Mouse (Mus musculus) erythroblast, embryonic 14.5 days (primary cell): Measurements from ENCODE around the gene Hcfc2. TPM values are rescaled to one million over a fixed set of nuclear protein-coding genes. Genes with fewer than 3 reads are reported as not detected.

ENCODE experiments used
- H3K27me3 ChIP-seq: 2 replicates; pipeline ENCODE4 v1.6.1; 2012; ENCODE audit warnings: inconsistent platforms; ENCODE audit not compliant: control insufficient read depth
- H3K36me3 ChIP-seq: 2 replicates; pipeline ENCODE4 v1.6.1; 2012; ENCODE audit warnings: mild to moderate bottlenecking, inconsistent platforms; ENCODE audit not compliant: control insufficient read depth
- H3K4me1 ChIP-seq: 2 replicates; pipeline ENCODE4 v1.6.1; 2012; ENCODE audit warnings: inconsistent platforms; ENCODE audit not compliant: control insufficient read depth
- H3K4me3 ChIP-seq: replicated peaks from 2 replicates; pipeline ENCODE3; 2012; ENCODE audit warnings: moderate library complexity, mild to moderate bottlenecking, inconsistent platforms
- H3K9me3 ChIP-seq: 2 replicates; pipeline ENCODE4 v1.6.1; 2012; ENCODE audit warnings: low read length, inconsistent platforms, mixed read lengths; ENCODE audit not compliant: control insufficient read depth
- GATA1 ChIP-seq: IDR thresholded peaks from 2 replicates; pipeline ENCODE4 v1.6.1; 2012; ENCODE audit warnings: low read length, inconsistent platforms, mixed read lengths
- TAL1 ChIP-seq: IDR thresholded peaks from 3 replicates; pipeline ENCODE4 v1.6.1; 2012; ENCODE audit warnings: low read length, inconsistent platforms, mixed read lengths
- polyA plus RNA-seq: library from polyadenylated mRNA; stranded (reverse); fragments of >175 nt; gene quantifications from 2 replicates; pipeline ENCODE4 v1.2.3, GENCODE M21; 2012

Hcfc2 gene
- polyA plus RNA-seq, 1 experiment = 0.10 TPM

DNA sequence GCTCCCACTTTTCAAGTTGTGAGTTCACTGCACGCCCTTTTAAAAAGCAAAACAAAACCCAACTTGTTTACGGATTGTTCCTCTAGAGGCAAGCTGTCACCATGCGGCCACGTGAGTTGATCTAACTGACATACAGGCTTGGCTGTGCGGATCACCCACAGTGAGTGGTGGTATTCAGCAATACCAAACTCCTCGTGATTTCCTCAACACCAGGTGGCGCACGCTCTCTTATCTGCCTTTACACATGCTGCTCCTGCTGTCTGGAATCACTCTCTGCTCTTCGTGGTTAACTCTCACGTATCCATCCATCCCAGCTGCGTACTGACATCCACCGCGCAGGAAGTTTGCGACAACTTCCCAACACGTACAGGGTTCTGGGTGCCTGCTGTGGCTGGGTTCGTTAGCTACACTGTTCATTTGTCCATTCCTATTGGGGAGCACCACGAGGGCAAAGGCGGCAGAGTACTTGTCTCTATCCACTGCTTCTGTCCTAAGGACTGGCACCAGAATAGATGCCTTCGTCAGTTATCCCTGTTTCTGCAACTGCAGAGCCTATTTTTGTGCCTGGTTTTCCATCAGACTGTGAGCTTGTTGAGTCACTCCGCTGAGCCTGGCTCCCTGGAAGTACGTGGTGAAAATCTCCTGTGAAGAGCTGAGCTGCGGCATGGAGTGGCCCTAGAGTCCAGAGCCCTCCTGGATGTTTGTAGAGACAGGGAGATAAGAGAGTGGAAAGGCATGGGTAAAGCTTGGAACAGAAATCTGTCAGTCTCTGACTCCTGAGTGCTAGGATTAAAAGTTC lies 29.3 kb upstream of the Hcfc2 start:
- no peak overlapping the region for H3K4me3 ChIP-seq

GRCm38 (mm10) chr10:82670205-82670604 lies 25.8 kb upstream of the Hcfc2 start:
- Histone ChIP-seq H3K27me3 (0 out of 2 replicates have a peak, but pooled peaks cover 3% of the 10 kb centered on the region), H3K4me1 (peaks cover 3% of the 10 kb centered on the region), H3K4me3 (no peak overlapping the region), H3K9me3 (no peaks in the 10 kb centered on the region), H3K36me3 (no peaks in the 10 kb centered on the region)
- TF ChIP-seq GATA1 (no peak), TAL1 (no peak)

More for the DNA sequence above, 29.3 kb upstream of the Hcfc2 start:
- TF ChIP-seq GATA1 (no peak), TAL1 (no peak)
- Histone ChIP-seq H3K36me3 (no peaks in the 10 kb centered on the region), H3K27me3 (0 out of 2 replicates have a peak, but pooled peaks cover 3% of the 10 kb centered on the region), H3K4me1 (peaks cover 3% of the 10 kb centered on the region), H3K9me3 (no peaks in the 10 kb centered on the region)

- Histone ChIP-seq H3K9me3 (no peaks in the 10 kb centered on the region), H3K36me3 (no peaks in the 10 kb centered on the region), H3K4me1 (no peaks in the 10 kb centered on the region), H3K4me3 (no peak overlapping the region), H3K27me3 (peaks cover 3% of the 10 kb centered on the region; the same call in 1 of the 2 replicates)
- TF ChIP-seq TAL1 (no peak), GATA1 (no peak)
These were observed 19.0 kb upstream of the Hcfc2 start for GRCm38 (mm10) chr10:82676949-82677348.

DNA sequence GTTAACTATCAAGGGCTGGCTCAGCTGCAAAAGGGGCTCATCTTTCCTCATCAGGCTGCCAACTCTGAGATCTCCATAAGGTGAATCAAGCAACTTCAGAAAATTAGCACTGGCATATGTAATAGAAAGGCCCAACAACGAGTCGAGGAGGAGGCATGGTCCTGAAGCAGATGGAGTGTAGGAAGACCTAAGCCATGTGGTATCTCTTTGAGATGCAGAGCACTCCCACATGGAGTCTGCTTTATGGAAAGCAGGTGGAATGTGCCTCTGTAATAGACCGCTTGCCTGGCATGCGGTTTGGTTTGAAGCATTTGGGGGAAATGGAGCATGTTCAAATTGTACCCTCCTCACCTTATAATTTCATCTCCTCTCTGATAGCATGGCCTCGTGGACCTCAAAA lies 15.2 kb upstream of the Hcfc2 start:
- TF ChIP-seq GATA1 (no peak), TAL1 (no peak)
- H3K4me3 ChIP-seq = no peak overlapping the region

DNA sequence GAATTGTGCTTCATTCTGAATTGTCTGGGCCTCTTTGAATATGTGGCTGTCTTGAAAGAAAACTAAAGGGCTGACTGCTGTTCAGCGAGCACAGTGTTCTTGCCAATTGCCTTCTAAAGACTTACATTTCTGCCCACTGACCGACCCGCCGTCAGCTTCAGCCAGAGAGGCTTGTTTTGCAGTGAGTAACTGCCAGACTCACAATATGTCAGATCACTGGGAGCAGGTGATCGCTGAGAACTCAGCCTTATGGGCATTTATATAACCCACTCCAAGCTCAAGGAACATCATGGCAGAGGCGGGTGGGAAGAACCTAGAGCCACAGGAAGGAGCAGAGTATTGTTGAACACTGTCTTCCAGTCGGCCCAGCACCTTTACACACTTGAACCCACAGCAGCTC lies 14.3 kb upstream of the Hcfc2 start:
- Histone ChIP-seq H3K9me3 (peaks cover 3% of the 10 kb centered on the region; the same call in 1 of the 2 replicates), H3K4me1 (peaks cover 14% of the 10 kb centered on the region), H3K4me3 (no peak overlapping the region), H3K36me3 (no peaks in the 10 kb centered on the region), H3K27me3 (peaks cover 3% of the 10 kb centered on the region; the same call in 1 of the 2 replicates)
- TF ChIP-seq TAL1 (no peak), GATA1 (no peak)

More for the DNA sequence above, 15.2 kb upstream of the Hcfc2 start:
- H3K9me3 ChIP-seq = no peaks in the 10 kb centered on the region
- peaks cover 11% of the 10 kb centered on the region for H3K4me1 ChIP-seq
- H3K36me3 ChIP-seq = no peaks in the 10 kb centered on the region
- peaks cover 3% of the 10 kb centered on the region; the same call in 1 of the 2 replicates for H3K27me3 ChIP-seq

GRCm38 (mm10) chr10:82685440-82685839 lies 10.5 kb upstream of the Hcfc2 start:
- H3K27me3 ChIP-seq = peaks cover 10% of the 10 kb centered on the region
- peaks cover 14% of the 10 kb centered on the region for H3K4me1 ChIP-seq
- TF ChIP-seq GATA1 (no peak), TAL1 (no peak)
- H3K9me3 ChIP-seq = peaks cover 3% of the 10 kb centered on the region; the same call in 1 of the 2 replicates
- H3K4me3 ChIP-seq = no peak overlapping the region
- H3K36me3 ChIP-seq = no peaks in the 10 kb centered on the region

GRCm38 (mm10) chr10:82689681-82690211 lies 6.2 kb upstream of the Hcfc2 start:
- peaks cover 15% of the 10 kb centered on the region for H3K4me1 ChIP-seq
- H3K36me3 ChIP-seq = no peaks in the 10 kb centered on the region
- no peak overlapping the region for H3K4me3 ChIP-seq
- H3K9me3 ChIP-seq = peaks cover 3% of the 10 kb centered on the region; the same call in 1 of the 2 replicates
- TF ChIP-seq TAL1 = no peak
- no peak for TF ChIP-seq GATA1
- H3K27me3 ChIP-seq = peaks cover 25% of the 10 kb centered on the region

DNA sequence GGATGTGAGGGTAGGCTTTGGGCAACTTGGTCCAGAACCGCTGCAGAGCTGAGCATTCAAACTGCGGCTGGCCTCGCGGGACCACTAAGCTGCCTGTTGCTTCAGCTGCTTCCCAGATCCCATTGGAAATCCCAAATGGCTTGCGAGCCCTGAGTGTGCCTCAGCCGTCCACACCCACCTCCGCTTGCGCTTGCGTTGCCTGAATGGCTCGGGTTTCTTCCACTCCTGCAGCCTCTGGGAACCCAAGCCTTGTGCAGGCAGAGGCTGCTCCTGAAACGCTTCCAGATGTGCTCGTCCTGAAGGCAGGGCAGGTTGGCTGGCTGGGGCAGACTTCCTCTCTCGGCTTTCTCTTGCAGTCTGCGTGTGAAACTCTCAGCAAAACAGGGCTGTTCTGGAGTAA lies 5.5 kb upstream of the Hcfc2 start, which contains the start of gene Glt8d2:
TSS of gene Glt8d2 (minus strand) at position 157 of the 400 bp plus-strand sequence.
- Histone ChIP-seq H3K36me3 (no peaks in the 10 kb centered on the region), H3K4me3 (no peak within 1 kb of the TSS), H3K27me3 (peaks cover 25% of the 10 kb centered on the region), H3K4me1 (peaks cover 10% of the 10 kb centered on the region), H3K9me3 (peaks cover 3% of the 10 kb centered on the region; the same call in 1 of the 2 replicates)
- TF ChIP-seq GATA1 (no peak), TAL1 (no peak)

DNA sequence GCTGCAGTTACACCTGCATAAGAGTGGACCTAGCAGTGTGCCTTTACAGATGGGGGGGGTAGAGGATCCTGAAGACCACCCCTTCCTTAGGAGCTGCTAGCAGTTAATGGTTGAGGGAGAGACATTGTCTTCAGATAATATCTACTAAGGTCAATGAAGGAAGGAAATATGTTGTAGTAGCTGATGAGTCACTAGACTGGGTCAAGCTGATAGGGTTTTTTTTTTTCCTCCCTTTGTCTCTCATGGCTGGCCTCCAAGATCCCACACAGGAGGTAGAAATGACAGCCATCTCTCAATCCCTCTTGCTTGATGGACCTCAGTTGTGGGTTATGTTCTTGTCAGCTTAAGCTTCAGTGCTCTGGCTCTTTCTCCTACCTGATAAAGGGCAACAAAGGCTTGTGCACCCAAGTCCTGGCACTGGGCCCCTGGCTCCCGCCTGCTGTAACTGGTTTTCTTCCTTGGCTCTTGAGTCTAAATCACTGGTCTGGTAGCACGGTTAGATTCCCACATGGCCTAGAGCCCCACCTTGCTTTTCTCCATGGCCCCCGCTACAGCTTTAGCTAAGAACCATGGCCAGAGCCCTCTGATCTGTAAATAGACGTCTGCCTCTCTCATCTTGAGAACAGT lies 606 bp downstream of the Hcfc2 start:
- Histone ChIP-seq H3K9me3 (no peaks in the 10 kb centered on the region), H3K4me3 (no peak overlapping the region), H3K27me3 (peaks cover 4% of the 10 kb centered on the region), H3K4me1 (peaks cover 36% of the 10 kb centered on the region), H3K36me3 (peaks cover 4% of the 10 kb centered on the region)
- TF ChIP-seq TAL1 (no peak), GATA1 (no peak)
